Mouse (Mus musculus): ENCODE measurements around the gene Heyl.

Gene Heyl

DNA sequence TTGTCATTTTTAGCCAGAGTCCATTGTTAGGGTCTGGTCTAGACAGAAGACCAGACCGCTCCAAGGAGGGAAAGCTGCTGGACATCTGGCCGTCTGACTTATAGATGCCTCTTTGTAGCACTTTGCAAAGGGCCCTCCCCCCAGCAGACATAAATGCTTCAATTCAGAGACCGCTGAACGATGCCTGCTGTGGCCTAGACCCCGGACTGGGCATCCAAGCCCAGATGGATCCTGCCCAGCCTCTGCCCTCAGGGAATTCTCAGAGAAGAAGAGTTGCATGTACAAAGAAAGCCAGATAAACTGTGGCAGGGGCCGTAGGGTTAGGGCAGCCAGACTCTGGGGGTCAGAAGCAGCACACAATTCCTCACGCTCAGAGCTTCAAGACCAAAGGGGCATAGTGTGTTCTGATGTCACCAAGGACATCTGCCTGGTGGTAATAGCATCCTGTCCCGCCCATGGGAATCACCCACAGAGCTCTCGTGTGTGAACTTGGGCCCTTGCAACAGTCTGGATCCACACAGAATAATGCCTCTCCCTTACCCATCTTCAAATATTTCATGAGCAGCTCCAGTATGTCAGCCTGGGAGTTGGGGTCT is 2.6 kb downstream of the Heyl start:
- no peak for DNase-seq

DNA sequence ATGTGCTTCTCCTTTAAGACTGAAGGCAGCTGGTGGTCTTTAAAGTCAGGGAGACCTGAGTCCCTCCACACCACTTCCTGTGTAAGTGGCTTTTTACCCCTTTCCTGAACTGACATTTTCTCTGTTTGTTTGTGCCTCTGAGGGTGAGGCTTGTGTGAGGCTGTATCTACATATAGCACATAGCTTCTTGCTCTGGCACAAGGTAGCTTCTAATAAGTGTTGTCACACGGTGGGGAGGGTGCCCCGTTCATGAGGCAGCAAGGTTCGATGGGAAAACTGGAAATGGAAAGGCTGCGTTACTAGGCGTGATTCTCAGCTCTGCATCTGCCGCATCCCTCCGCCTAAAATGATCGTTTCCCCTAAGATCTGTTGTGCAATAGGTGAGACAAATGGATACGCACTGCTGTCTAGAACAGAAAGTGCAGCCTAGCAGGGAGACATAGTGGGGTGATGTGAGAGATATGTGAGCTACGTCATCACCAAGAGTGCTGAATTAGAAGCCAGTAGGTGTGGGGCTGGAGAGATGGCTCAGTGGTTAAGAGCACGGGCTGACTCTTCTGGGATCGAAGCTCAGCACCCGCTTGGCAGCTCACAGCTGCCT is 3.2 kb downstream of the Heyl start:
- DNase-seq: peak; percentile 49

DNA sequence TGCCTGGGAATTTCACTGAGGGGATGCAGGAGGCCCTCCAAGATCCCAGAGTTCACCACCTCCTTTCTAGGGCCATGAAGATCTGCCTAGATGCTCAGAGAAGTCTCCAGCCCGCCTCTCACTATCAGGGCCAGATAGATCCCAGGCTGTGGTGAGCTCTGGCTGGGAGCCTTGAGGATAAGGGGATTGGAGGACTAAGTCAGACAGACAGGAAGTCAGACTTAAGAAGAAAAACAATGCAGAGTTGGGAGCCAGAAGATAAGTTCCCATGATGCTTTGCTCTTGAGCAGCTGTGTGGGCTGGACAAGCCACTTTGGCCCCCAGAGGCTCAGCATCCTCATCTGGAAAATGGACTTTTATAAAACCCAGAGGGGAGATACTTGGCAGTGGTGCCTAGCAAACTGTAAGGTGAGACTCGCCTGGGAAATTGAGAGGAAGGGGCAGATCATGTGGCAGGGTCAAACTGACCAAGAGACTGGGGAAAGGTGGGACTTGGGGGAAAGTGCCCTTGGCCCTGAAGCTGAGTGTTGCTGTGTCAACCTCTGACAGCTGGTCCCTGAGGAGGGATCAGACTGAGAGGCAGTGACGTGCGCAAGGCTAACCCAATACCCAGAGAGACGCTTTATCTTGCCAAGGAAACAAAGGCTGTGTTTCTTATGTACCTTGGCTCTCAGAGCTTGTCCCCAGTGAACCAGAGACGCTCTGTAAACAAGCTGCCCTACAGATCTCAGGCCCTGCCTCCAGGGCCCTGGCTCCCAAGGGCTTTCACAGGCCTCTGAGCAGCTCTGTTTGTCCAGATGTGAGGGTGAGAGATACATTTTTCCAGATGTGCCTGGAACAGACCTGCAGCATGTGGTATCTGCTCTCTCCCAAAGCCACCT is 4.3 kb downstream of the Heyl start:
- DNase-seq: peak; percentile 58

DNA sequence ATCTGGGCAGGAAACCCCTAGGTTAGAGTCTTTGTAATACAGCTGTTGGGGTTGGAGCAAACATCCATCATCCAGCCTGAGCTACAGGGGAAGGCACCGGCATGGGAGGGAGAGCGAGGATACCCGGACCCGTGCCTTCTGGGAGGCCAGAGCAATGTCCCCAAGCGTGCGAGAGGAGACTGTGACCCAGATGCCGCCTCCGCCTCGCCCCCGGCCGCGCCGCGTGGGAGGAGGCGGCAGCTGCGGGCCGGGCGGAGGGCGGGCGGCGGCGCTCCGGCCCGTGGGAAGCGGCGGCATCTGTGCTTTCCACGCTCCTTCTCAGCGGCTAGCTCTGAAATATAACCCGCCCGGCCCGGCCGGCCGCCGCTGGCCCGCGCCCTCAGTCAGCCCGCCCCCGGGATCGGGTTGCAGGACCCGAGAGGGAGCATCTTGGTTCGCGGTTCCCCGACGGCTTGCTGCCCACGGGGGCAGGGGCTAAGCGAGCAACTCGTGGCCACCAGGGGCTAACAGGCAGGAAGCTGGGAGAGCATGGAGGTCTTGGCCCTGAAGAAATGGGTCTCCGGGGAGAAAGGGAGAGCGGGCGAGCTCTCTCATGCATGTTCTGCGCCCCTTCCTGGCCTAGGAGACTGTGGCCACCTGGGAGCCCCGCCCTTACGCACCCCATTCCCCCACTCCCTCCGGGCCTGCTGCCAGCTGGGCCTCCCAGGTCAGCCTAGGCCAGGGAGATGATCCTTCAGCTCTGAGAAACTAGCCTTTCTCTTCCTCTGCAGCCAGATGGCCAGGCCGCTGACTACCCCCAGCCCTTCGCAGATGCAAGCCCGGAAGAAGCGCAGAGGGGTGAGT is 6.2 kb downstream of the Heyl start:
- peak; percentile 78 for DNase-seq

DNA sequence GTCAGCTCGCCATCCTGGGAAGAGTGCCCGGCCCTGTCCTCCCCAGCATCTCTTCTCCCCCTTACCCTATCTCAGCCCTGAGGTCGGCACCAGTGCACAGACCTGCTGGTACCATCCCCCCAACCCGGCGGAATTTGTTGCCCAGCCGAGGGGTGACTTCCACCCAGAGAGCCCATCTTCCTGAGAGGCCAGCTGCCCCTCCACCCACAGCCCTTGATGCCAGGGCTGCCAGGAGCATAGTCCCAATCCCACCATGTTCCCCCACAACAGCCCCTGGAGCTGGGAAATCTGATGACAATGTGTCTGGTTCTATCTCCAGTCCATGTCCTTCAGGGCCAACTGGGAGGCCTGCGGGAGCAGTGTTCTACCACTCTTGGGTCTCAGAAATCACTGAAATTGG is 12.9 kb downstream of the Heyl start:
- DNase-seq: no peak

DNA sequence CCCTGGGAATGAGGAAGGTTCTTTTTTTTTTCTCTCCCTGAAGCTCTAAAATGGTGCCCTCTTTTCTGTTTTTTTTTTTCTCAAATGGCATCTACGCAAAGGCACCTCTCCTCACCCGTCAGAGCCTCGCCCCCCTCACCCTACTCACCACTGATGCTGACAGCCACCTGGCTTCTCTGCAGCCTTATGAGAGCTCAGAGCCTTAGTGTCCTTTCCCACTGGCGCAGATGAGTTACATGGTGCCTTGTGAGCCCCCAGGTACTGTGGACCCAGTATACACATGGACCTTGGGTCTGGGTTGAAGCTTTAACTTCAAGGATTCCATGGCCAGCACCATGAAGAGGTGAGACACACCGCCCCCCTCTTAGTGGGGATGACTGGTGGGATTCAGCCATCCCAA is 13.3 kb downstream of the Heyl start:
- no peak for DNase-seq

DNA sequence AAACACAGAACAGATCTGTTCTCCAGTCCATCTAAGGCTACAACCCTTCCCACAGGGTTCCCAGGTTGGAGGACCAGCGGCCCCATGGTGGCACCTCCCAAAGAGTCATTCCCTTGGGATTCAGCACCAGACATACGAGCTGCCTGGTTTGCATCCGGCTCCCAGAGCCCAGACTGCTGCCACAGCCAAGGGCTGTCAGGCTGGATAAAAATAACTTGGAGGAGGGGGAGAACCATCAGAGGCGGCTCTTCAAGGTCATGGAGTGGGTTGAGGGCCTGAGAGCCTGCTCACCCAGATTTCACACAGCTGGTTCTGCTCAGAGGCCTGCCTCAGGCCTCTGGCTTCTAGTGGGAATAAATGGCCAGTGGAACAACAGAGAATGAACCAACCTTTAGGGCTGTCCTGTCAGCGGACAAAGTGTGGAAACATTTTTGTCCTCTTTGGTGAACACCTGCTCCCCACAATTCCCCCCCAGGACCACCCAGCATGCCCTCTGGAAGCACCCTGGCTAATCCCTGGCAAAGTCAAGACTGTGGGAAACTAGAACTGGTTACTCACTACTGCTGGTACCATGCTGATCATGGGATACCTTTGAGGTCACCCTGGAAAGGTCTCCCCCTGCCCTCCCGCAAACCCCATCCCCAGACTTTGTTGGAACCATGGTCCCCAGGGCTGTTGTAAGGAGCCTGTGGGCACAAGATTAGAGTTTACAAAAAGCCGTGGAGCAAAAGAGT is 14.0 kb downstream of the Heyl start:
- DNase-seq: peak; percentile 85

DNA sequence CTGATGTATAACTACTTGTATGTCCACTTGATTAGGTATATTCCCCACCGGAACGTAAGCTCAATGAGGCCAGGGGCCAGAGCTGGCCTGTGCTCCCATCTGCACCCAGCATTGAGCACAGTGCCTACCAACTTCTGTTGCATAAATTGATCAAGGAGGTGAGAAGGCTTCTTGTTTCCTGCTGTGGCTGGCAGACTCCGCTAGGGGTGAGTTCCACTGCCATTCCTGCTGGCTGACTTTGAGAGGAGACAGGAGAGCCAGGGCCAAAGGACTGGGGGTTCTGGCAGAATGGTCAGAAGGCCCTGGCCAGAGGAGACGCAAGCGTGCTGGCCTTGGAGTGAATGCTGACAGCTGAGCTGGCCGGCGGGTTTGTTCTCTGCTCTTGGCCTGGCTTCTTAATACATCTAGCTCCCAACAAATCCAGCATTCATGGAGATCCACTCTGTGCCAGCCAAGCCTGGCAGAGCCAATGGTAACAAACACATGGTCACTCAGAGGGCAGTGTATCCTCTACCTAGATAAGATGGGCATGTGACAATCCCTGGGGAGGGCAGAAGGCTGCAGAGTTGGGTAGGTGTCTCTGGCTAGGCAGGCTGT is 15.7 kb downstream of the Heyl start:
- peak; percentile 85 for DNase-seq

DNA sequence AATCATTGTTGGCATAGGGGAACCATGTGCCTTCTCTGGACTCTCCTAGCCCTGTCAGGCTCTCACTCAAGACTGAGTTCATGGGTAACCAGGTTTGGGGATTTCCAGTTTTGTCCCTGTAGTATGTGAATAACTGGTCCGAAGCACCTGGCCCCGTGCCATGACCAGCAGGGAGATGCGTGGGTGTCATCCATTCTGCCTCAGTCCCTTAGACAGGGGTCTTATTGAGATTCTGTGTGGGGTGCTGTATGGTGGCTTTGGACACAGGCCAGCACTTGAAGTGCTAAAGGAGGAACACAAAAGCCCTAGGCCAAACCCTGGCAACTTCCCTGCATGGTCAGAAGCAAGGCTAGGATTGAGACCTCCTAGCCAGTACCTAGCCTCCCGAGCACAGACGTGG is 18.9 kb downstream of the Heyl start:
- no peak for DNase-seq

DNA sequence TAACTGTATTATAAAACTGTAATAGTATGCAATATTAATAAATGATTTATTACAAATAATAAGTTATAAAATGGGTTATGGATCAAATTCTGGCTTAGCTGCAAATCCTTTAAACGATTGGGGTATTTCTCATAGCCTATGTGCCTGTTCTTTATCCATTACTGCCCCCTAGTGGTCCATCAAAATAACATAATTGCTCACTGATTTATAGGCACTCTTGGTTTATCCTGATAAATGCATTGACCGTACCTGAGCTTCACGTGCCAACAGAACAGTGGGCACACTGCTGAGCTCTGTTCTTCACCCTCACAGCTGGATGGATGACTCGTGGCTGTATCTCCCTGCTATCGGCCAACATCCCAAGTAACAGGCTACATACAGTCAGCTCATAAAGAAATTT is 21.3 kb downstream of the Heyl start:
- peak; percentile 55 for DNase-seq

DNA sequence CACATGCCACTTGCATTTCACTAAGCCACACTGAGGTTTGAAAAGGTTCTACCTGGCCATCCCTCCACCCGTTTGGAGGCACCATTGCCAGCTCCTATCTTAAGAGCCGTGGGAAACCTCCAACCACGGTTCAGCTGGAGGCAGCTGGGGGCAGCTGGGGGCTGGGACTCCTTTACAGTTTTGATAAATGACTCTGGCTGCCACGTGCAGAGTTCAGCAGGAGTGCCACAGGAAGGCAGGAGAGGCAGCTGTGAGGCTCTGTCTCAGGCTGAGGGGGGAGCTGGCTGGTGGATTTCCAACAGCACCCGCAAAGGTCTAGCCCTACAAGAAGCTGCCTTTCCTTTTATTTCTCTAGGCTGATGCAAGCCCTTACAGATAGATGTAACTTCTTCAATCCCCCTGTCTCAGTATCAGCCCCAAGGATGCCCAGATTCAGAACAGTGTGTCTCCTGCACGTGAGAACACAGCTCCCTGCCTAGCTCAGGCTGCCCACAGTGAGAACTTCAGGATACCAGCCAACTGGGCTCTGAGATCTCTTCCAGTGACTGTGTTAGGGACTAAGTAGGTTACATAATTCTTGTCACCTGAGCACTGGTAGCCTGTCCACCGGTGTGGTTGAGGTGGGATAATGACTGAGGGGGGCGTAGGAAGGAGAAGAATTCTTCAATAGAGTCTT is 26.9 kb downstream of the Heyl start:
- no peak for DNase-seq

DNA sequence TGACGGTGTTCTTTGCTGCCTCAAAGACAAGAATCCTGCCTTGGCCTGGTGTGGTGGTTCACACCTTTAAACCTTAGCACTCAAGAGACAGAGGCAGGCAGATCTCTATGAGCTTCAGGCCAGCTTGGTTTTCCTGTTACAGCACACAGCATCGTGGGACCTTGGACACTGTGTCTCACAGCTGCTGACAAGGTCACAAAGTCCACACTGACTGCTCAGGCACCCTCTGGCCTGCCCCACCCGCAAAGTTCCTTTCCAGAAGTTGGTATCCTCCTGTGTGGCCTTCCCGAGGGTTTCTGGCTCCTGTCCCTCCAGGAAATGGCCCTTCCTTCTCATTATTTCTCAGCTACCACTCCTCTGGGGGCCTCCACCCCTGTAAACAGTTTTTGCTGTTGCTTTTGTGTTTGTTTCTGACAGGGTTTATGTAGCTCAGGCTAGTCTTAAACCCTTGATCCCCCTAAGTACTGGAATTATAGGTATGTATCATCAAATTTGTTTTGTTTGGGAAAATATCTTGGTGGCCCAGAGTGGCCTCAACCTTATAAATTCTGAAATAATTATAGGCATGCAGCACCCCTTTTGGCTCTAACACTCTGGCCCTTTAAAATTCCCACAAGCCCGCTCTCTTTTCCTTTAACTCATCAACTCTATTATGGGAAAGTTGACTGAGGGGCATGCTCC is 28.5 kb downstream of the Heyl start, which contains the start of gene Pabpc4:
Pabpc4 (plus strand) TSS at position 631 of the 681 bp plus-strand sequence.
- DNase-seq: no peak

DNA sequence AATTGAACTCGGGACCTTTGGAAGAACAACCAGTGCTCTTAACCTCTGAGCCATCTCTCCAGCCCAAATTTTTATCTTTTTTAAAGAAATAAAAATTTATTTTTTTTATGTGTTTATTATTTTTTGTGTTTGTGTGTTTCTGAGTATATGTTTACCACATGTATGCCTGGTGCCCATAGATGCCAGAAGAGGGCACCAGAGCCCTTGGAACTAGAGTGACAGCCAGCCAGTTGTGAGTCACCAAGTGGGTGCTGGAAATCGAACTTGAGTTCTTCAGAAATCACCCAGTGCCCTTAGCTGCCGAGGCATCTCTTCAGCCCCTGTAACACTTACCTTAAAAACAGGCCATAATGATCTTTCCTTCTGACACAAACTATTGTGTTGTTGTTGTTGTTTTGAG is 37.7 kb downstream of the Heyl start:
- DNase-seq: no peak

DNA sequence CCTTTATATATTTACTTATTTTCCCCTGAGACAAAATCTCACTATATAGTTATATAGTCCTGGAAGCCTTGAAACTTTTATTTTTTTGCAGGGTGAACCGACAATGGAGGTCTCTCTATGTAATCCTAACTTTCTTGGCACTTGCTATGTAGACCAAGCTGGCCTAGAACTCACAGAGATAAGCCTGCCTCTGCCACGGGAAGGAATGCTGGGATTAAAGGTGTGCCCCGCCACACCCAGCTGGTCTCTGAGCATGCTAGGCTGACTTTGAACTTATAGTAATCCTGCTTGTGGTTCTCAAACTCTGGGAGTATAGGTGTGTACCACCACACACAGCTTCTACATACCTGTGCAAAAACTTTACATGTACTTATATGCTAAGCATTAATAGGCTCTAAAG is 46.8 kb downstream of the Heyl start:
- DNase-seq: no peak

DNA sequence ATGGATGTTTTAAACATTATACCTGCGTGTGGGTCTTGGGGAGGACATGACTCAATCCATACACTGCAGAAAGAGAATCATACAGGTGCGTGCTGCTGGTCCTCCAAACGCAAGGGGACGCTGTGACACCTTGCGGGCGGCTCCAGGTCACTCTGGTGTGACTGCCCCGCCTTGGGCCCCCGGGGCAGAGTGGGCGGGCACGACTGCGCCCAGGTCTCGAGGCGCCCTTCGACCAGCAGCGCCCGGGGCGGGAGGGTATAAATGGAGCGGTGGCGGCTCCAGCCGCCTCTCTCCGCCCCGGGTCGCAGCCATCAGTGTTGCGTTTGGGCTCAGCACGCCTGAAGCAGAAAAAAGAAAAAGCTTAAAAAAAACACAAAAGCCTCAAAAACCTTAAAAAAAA is 49.1 kb downstream of the Heyl start:
- peak; percentile 92 for DNase-seq

DNA sequence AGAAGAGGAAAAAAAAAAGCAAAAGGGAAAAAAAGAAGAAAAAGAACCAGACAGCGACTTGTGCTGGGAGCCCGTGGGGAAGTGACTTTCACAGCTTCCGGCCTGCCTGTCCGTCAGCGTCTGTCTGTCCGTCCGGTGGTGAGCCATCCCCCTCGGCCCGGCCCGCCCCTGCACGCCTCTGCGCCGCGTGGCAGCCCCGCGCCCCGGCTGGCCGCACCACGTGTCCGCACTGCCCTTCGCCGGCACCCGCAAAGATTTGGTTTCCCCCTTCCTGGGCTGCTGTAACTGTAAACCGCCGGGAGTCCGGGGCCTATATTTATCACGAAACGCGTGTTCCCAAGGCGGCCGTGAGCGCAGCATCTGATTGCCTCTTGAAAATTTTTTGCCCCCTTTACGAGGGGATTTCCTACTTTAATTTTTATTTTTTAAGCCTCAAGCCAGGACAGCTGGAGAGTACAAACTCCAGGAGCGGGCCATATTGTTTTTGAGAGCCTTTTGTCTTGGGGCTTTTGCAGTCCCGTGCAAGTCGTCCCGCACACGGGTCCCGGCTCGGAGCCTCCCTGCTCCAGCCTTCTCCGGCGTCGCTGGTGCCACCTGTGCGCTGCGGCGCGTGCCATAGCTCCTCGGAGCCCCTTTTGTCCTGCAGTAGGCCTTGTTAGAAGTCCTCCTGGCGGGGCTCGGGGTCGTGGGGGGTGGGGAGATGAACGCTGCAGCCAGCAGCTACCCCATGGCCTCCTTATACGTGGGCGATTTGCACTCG is 49.7 kb downstream of the Heyl start:
- DNase-seq: peak; percentile 36

DNA sequence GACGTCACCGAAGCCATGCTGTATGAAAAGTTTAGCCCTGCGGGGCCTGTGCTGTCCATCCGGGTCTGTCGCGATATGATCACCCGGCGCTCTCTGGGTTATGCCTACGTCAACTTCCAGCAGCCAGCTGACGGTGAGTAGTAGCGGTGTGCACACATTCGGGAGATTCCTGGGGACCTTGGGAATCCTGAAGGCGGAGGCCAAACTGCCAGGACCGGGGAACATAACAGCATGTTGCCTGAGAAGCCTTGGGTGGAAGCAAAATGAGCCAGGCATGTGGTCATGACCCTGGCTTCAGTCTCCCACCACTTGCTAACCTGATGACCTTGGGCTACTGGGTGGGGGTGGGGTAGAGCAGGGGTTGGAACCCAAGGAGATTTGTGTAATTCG is 50.3 kb downstream of the Heyl start:
- DNase-seq: peak; percentile 30

DNA sequence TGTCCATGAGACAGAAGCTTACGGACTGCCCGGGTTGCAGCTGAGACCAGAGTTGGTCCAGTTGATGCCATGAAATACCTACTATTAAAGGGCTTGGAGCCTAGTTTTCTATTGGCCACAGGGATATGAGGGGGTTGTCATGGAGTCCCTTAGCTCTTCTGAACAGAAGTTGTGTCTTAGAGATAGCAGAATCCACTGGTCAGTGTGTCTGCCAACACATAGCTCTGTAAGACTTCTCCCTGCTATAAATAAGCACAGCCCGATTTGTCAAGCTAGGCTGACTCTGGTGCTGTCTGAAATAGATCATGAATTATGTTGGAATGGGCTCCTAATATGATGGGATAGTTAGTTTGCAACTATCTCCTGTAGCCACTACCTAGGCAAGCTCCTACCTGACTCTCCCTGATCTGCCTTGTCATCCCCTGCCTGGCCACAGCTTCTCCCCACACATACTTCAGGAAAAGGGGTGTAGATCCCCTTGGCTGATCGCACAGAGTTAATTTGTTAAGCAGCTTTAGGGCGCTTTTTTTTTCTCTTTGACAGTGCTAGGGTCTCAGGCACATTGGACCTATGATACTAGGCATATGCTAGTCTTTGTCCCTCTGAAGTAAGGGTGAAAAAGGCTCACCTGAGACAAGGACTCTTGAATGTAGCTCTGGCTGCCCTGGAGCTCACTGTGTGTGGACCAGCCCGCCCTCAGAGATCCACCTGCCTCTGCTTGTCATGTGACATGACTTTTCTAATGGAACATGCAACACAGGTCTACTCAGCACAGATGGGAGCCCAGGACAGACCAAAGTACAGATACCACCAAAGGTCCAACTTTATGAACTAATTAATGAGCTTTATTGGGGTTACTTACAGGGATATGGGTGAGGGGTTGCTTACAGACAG is 51.6 kb downstream of the Heyl start:
- no peak for DNase-seq

DNA sequence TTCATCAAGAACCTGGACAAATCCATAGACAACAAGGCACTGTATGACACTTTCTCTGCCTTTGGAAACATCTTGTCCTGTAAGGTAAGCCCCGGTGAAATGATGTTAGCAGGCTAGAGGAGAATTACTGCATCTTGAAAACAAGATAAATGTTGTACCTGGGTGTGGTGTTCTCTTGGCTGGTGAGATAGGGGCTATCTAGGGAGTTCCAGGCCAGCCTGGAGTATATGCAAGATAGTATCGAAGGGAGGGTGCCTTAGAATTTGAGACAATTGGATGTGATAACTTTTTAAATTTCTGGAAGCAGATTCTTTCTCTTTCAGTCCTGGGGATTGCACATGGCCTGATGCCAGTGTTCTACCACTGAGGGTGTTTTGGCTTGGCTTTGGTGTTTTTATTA is 53.4 kb downstream of the Heyl start:
- DNase-seq: no peak

All from lung, postnatal 10 days (tissue).